Mouse (Mus musculus): ENCODE data around the gene Bhlha15. TPM values are rescaled to one million over a fixed set of nuclear protein-coding genes. Genes with fewer than 3 reads are reported as not detected.

Bhlha15 gene
- 0.09 and 0.13 TPM in 2 replicates for polyA plus RNA-seq (2012; rRNA removed)

GRCm38 (mm10) chr5:144189950-144190583, at the start of gene Bhlha15:
Bhlha15 (plus strand) TSS chr5:144190286.

GRCm38 (mm10) chr5:144223503-144223862, 33.4 kb downstream of the Bhlha15 start, which contains the start of gene Tecpr1:
Tecpr1 (minus strand) TSS chr5:144223615.

Other genes starting within 250 kb of the Bhlha15 start
- gene Ccz1, start 175.4 kb upstream of the Bhlha15 start, polyA plus RNA-seq (2012; rRNA removed): 53.2 and 54.8 TPM in 2 replicates
- 0.32 and 0.68 TPM in 2 replicates for gene Ocm, start 163.6 kb upstream of the Bhlha15 start, polyA plus RNA-seq (2012; rRNA removed)
- 18.7 and 23.6 TPM in 2 replicates for gene Lmtk2, start 89.8 kb upstream of the Bhlha15 start, polyA plus RNA-seq (2012; rRNA removed)
- gene Tecpr1, start 33.3 kb downstream of the Bhlha15 start, polyA plus RNA-seq (2012; rRNA removed): 50.9 and 53.3 TPM in 2 replicates
- 80.5 and 84.0 TPM in 2 replicates for gene Bri3, start 54.2 kb downstream of the Bhlha15 start, polyA plus RNA-seq (2012; rRNA removed)
- gene Baiap2l1, start 167.8 kb downstream of the Bhlha15 start, polyA plus RNA-seq (2012; rRNA removed): 0.48 and 0.52 TPM in 2 replicates